Mouse (Mus musculus) midbrain, embryonic 11.5 days (tissue): ENCODE results near the gene Rars. TPM values are rescaled to one million over a fixed set of nuclear protein-coding genes. Genes with fewer than 3 reads are reported as not detected.

Source experiments
- ATAC-seq: fragments of 200-750 bp; cut with Nextera tagmentation; 2 replicates; pipeline ENCODE4 v1.8.0; 2017; ENCODE audit warnings: moderate TSS enrichment, moderate library complexity; ENCODE audit not compliant: low FRiP score
- DNase-seq: peaks from one replicate; pipeline ENCODE4 v3.0.0; 2015; ENCODE audit warnings: low spot score; ENCODE audit errors: missing footprints
- H3K27ac ChIP-seq: fragments of 300-500 bp; sonication (generic); 2 replicates; pipeline ENCODE4 v1.5.1; 2014; ENCODE audit warnings: low read depth, low read length
- H3K27me3 ChIP-seq: fragments of 300-500 bp; sonication (generic); 2 replicates; pipeline ENCODE4 v1.6.1; 2014; ENCODE audit warnings: mild to moderate bottlenecking, low read length, moderate library complexity, mixed read lengths; ENCODE audit not compliant: control insufficient read depth, insufficient read depth
- H3K36me3 ChIP-seq: fragments of 300-500 bp; sonication (generic); 2 replicates; pipeline ENCODE4 v1.6.1; 2014; ENCODE audit warnings: mild to moderate bottlenecking, low read length, moderate library complexity, mixed read lengths; ENCODE audit not compliant: control insufficient read depth, insufficient read depth
- H3K4me1 ChIP-seq: fragments of 300-500 bp; sonication (generic); 2 replicates; pipeline ENCODE4 v1.6.1; 2014; ENCODE audit warnings: low read length; ENCODE audit not compliant: control insufficient read depth, insufficient read depth
- H3K4me2 ChIP-seq: fragments of 300-500 bp; sonication (generic); 2 replicates; pipeline ENCODE4 v1.6.1; 2014; ENCODE audit warnings: mild to moderate bottlenecking, moderate library complexity
- H3K4me3 ChIP-seq: fragments of 300-500 bp; sonication (generic); 2 replicates; pipeline ENCODE4 v1.5.1; 2014; ENCODE audit warnings: low read depth, low read length
- H3K9ac ChIP-seq: fragments of 300-500 bp; sonication (generic); 2 replicates; pipeline ENCODE4 v1.6.1; 2014; ENCODE audit warnings: low read length
- H3K9me3 ChIP-seq: fragments of 300-500 bp; sonication (generic); 2 replicates; pipeline ENCODE4 v1.6.1; 2016; ENCODE audit warnings: low read length; ENCODE audit not compliant: control insufficient read depth
- WGBS: fragments of 180-500 bp; shearing (Covaris S2); extraction: QIAGEN DNeasy Blood & Tissue Kit; methylation state at CpG from one replicate; pipeline ENCODE4 v1.1.7; 2014; 5-methylcytosine and 5-hydroxymethylcytosine counted together
- polyA plus RNA-seq: library from polyadenylated mRNA; unstranded; fragments of >200 nt; fragmentation: Nextera tagmentation; extraction: Ambion mirVana; gene quantifications from 2 replicates; pipeline ENCODE4 v1.2.1, GENCODE M21; 2014

The Rars gene
- polyA plus RNA-seq, 1 experiment from 2014 or later, result 116 TPM

GRCm38 (mm10) chr11:35784002-35784401 is 50.3 kb downstream of the Rars start:
- peaks cover 41% of the 10 kb centered on the region for H3K36me3 ChIP-seq
- 91% methylated on average over 3 of the region's 3 CpGs for WGBS
- no peak overlapping the region for H3K9ac ChIP-seq
- H3K27me3 ChIP-seq, result no peaks in the 10 kb centered on the region
- H3K4me1 ChIP-seq, result no peaks in the 10 kb centered on the region
- DNase-seq (peak; percentile 44), ATAC-seq (no peak)
- H3K4me3 ChIP-seq, result no peak overlapping the region
- H3K9me3 ChIP-seq, result no peaks in the 10 kb centered on the region; the same call in 1 of the 2 replicates
- no peak overlapping the region for H3K27ac ChIP-seq
- no peak overlapping the region for H3K4me2 ChIP-seq

DNA sequence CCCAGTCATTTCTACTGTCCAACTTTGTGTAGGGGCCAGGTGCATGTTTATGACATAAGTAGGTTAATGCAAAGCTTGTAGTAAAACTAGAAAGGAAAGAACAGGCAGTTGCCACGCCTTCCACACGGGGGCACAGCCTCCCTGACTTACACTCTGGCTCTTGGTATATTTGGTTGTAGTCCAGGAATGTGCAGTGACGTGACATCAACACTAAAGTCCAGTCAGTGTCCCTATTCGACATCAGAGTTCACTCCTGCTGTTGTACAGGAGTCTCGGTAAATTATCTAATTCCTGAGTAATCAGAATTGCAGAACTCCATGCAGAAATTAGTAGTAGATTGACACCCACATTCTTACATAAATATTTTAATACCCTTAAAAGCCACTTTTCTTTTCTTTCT is 51.3 kb downstream of the Rars start:
- ATAC-seq, result no peak
- Histone ChIP-seq H3K9ac (no peak overlapping the region), H3K36me3 (peaks cover 45% of the 10 kb centered on the region), H3K27me3 (no peaks in the 10 kb centered on the region), H3K4me3 (no peak overlapping the region), H3K27ac (no peak overlapping the region), H3K9me3 (no peaks in the 10 kb centered on the region; the same call in 1 of the 2 replicates), H3K4me2 (no peak overlapping the region), H3K4me1 (no peaks in the 10 kb centered on the region)
- 95% methylated on average over 5 of the region's 5 CpGs for WGBS
- DNase-seq, result peak; percentile 79

DNA sequence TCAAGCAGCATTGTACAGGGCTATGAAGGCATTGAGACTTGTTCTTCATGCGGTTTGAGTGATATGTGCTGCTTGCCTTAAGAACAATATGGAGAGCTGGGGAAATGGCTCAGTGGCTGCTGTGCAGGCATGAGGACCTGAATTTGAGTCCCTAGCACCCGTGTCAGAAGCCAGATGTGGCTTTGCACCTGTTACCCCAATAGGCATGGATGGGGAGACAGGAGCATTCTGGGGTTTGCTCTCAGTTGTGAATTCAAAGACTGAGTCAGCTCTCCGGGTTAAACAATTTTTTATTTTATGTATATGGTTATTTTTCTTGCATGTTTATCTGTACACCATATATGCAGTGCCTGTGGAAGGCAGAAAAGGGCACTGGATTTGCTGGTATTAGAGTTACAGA is 51.9 kb downstream of the Rars start:
- H3K9me3 ChIP-seq, result no peaks in the 10 kb centered on the region; the same call in 1 of the 2 replicates
- no peak overlapping the region for H3K9ac ChIP-seq
- H3K4me2 ChIP-seq, result no peak overlapping the region
- ATAC-seq, result no peak
- peaks cover 48% of the 10 kb centered on the region for H3K36me3 ChIP-seq
- peak; percentile 59 for DNase-seq
- 98% methylated on average over 3 of the region's 3 CpGs for WGBS
- H3K4me3 ChIP-seq, result no peak overlapping the region
- no peaks in the 10 kb centered on the region for H3K4me1 ChIP-seq
- no peaks in the 10 kb centered on the region for H3K27me3 ChIP-seq
- no peak overlapping the region for H3K27ac ChIP-seq

DNA sequence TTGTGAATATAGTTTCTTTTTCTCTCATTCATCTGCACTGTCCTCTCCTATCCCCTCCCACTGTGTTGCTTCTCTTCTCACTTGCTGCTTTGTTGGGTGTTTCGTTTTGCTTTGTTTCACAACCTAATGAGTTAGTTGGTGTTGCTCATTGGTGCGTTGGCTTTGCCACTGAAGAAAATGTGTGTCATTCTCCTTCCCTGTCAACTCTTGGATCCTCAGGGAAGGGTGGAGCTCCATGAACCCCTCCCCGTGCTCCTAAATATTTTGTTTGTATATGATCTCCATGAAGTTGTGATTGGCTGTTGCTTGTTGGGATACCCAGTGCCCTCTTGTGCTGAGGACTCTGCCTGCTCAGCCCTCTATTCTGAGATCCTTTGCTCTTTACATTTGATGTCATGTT is 54.0 kb downstream of the Rars start:
- 92% methylated on average over 3 of the region's 3 CpGs for WGBS
- H3K27me3 ChIP-seq, result no peaks in the 10 kb centered on the region
- no peak overlapping the region for H3K9ac ChIP-seq
- no peaks in the 10 kb centered on the region; the same call in 1 of the 2 replicates for H3K9me3 ChIP-seq
- no peak for ATAC-seq
- peaks cover 49% of the 10 kb centered on the region for H3K36me3 ChIP-seq
- H3K4me1 ChIP-seq, result no peaks in the 10 kb centered on the region
- H3K27ac ChIP-seq, result no peak overlapping the region
- no peak overlapping the region for H3K4me3 ChIP-seq
- no peak overlapping the region for H3K4me2 ChIP-seq
- peak; percentile 44 for DNase-seq

- H3K4me2 ChIP-seq, result no peak overlapping the region
- H3K4me3 ChIP-seq, result no peak overlapping the region
- peaks cover 19% of the 10 kb centered on the region for H3K36me3 ChIP-seq
- H3K4me1 ChIP-seq, result no peaks in the 10 kb centered on the region
- no peaks in the 10 kb centered on the region for H3K9me3 ChIP-seq
- DNase-seq (no peak), ATAC-seq (no peak)
- H3K9ac ChIP-seq, result no peak overlapping the region
- 95% methylated on average over 3 of the region's 3 CpGs for WGBS
- H3K27me3 ChIP-seq, result no peaks in the 10 kb centered on the region
- no peak overlapping the region for H3K27ac ChIP-seq
Observed at GRCm38 (mm10) chr11:35776452-35776851, 57.9 kb downstream of the Rars start.

- Histone ChIP-seq H3K4me1 (peaks cover 7% of the 10 kb centered on the region), H3K9ac (no peak overlapping the region), H3K9me3 (no peaks in the 10 kb centered on the region), H3K36me3 (peaks cover 19% of the 10 kb centered on the region), H3K4me2 (no peak overlapping the region), H3K27ac (no peak overlapping the region), H3K4me3 (no peak overlapping the region), H3K27me3 (no peaks in the 10 kb centered on the region)
- DNase-seq, result no peak
- 95% methylated on average over 3 of the region's 3 CpGs for WGBS
- ATAC-seq, result no peak
Observed at GRCm38 (mm10) chr11:35775606-35776005, 58.7 kb downstream of the Rars start.

DNA sequence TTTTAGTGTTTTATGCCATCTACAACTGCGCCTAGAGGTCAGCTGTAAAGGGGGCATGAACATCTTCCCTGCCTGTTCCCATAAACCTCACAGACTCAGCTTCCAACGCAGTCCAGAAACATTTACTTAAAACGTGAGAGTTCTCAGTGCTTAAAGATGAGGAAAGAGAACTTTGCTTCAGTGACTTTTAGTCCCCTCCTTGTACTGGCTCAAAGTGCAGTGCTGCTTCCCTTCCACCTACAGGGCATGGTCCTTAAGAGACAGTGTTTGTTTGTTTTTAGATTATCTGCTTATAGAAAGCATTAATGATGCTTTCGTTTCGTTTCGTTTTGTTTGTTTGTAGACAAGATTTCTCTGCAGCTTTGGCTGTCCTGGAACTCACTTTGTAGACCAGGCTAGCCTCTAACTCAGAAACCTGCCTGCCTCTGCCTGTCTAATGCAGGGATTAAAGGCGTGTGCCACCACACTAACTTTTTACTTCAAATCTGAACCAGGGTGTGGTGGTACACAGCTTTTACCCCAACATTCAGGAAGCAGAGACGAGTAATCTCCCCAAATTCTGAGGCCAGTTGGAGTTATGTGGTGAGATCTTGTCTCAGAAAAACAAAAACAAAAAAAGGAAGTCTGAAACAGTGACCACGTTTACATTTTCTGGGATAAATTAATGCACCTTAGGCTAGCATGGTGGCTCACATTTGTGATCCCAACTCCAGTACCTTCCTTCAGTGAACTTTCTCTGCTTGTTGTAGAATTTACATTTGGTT is 63.4 kb downstream of the Rars start:
- peak overlapping the region; percentile 99 for H3K9ac ChIP-seq
- H3K36me3 ChIP-seq, result peaks cover 2% of the 10 kb centered on the region; the same call in 1 of the 2 replicates
- H3K27ac ChIP-seq, result no peak overlapping the region
- peaks cover 9% of the 10 kb centered on the region for H3K4me1 ChIP-seq
- 75% methylated on average over 9 of the region's 9 CpGs for WGBS
- no peaks in the 10 kb centered on the region for H3K9me3 ChIP-seq
- H3K4me2 ChIP-seq, result peak overlapping the region; percentile 85
- no peak for DNase-seq
- no peak for ATAC-seq
- H3K4me3 ChIP-seq, result peak overlapping the region; percentile 96
- no peaks in the 10 kb centered on the region for H3K27me3 ChIP-seq

DNA sequence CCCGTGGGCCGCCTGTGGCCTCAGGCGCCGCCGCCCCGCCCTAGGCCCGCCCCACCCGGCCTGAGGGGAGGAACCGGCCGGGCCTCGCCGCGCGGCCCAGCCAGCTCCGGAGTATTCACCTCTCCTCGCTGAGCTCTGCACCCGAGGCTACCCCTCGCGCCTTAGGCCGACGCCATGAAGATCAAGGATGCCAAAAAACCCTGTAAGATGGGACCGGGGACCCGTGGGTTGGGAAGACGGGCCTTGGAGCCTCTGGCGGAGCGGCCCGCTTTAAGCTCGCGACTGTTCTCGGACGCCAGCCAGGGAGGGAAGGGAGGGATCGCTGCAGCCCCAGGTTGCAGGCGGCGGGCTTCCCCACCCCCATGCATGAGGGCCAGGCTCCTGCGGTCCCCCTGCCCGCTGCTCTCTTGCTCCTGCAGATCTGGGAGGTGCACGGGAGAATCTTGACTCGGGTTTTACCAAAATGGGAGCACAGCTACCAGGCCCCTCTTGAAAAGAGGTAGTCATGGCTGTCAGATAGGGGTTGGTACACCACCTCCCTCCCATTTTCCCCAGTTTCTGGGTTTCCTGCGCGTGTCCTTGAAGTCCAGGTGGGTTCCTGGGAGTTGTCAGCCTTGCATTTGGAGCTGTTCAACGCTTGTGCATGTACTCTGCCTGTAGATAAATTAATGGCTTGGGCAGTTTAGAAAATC is 64.4 kb downstream of the Rars start:
- DNase-seq (peak; percentile 97), ATAC-seq (peak; percentile 88)
- Histone ChIP-seq H3K4me2 (peak overlapping the region; percentile 85), H3K27me3 (no peaks in the 10 kb centered on the region), H3K9ac (peak overlapping the region; percentile 99), H3K4me3 (peak overlapping the region; percentile 96), H3K27ac (peak overlapping the region; percentile 87), H3K4me1 (peaks cover 9% of the 10 kb centered on the region), H3K36me3 (peaks cover 2% of the 10 kb centered on the region; the same call in 1 of the 2 replicates), H3K9me3 (no peaks in the 10 kb centered on the region)
- WGBS, result under 1% methylated on average over 38 of the region's 41 CpGs

DNA sequence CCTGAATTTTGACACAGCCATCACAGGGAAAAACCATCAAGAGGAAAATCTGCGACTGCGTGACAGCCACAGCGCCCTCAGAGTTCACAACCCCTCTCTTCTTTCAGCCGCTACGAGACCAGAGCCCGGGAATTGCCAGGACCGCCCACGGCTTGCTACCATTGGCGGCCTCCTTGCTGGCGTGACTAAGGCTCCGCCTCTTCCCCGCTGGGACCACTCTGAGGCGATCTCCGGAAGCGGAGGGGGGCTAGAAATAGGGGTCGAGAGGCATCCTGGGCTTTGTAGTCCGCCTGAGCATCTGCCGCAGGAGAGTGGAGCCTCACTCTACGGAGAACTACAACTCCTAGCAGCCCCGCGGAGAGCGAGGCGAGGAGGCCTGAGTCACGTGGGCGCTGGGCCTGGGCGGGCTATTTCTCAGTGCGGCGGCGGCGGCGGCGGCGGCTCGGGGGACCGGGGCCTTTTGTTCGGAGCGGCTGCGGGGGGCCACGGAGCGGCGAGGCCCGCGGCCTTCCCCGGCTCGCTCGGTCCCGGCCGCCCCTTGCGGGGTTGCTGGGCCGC is 65.0 kb downstream of the Rars start, which contains the start of gene Pank3:
TSS of gene Pank3 (plus strand) at position 297 of the 558 bp plus-strand sequence.
- Histone ChIP-seq H3K27ac (peak within 1 kb of the TSS; percentile 87), H3K9me3 (no peaks in the 10 kb centered on the region), H3K9ac (peak within 1 kb of the TSS; percentile 99), H3K27me3 (no peaks in the 10 kb centered on the region), H3K4me3 (peak within 1 kb of the TSS; percentile 96), H3K4me1 (peaks cover 9% of the 10 kb centered on the region), H3K36me3 (peaks cover 2% of the 10 kb centered on the region; the same call in 1 of the 2 replicates), H3K4me2 (peak within 1 kb of the TSS; percentile 85)
- peak; percentile 98 for DNase-seq
- ATAC-seq, result peak; percentile 99
- WGBS, result under 1% methylated on average over 49 of the region's 50 CpGs
